29 mouse cellular contexts compared by ENCODE assay signal in genomic region chr1:186031951-186032350, GRCm38 (mm10).
DNase-seq lines count a peak whose midpoint lies in the region; ATAC-seq lines count a peak whose summit lies in the region.
"Had no signal": no experiment of that assay in that cellular context is flagged by ENCODE, and none has a peak within 500 bp of the region (broad histone marks: within the 10 kb centered on the region; RNA-seq: fewer than 3 reads in every experiment).

No protein-coding gene starts in this region.

- no peaks in the 10 kb centered on the region for H3K27me3 ChIP-seq in kidney, embryonic 15.5 days
- H3K27me3 ChIP-seq: embryonic facial prominence, embryonic 13.5 days; forebrain, embryonic 12.5 days; forebrain, embryonic 15.5 days; heart, embryonic 13.5 days had no signal

- H3K27ac ChIP-seq in kidney, embryonic 15.5 days = no peak overlapping the region
- H3K27ac ChIP-seq: embryonic facial prominence, embryonic 10.5 days; embryonic facial prominence, embryonic 13.5 days; forebrain, embryonic 12.5 days; forebrain, embryonic 15.5 days; heart, adult 2 months; heart, embryonic 10.5 days; heart, embryonic 13.5 days; hindbrain, embryonic 14.5 days; hindbrain, postnatal 0 days had no signal

- 61% methylated on average over 10 of the region's 10 CpGs for WGBS in kidney, embryonic 15.5 days

- no peak for ATAC-seq in kidney, embryonic 15.5 days (replicated peaks; ENCODE audit: low FRiP score)
- ATAC-seq: CD4-positive, CD25-positive, alpha-beta regulatory T cell, adult 4 months; forebrain, embryonic 15.5 days; hindbrain, postnatal 0 days; inflammation-experienced regulatory T-cells, adult 6 months; intestine, embryonic 16.5 days had no signal

- DNase-seq in urinary bladder, postnatal 14 days (ENCODE audit: low spot score) = peak; percentile 12
- DNase-seq in urinary bladder, postnatal 36 days (ENCODE audit: low spot score in 2 of 2) = no peak
- DNase-seq in adrenal gland, adult 18-20 months (ENCODE audit: low spot score in 2 of 2) = peak; percentile 6 to 19
- peak; percentile 28 for DNase-seq in adrenal gland, postnatal 10 days
- DNase-seq in adrenal gland, postnatal 36 days = peak; percentile 43 to 62
- no peak for DNase-seq in spleen, adult 18-20 months
- DNase-seq in frontal cortex, postnatal 14 days (ENCODE audit: low spot score in 2 of 2) = no peak
- DNase-seq: cerebellum, adult 18-20 months; cerebellum, adult 9-10 months; cerebellum, postnatal 14 days; embryo, embryonic 11 days; gastrocnemius, postnatal 10 days; gastrocnemius, postnatal 36 days; heart, adult 2 months; heart, postnatal 14 days; heart, postnatal 4 days had no signal

- H3K9ac ChIP-seq in kidney, embryonic 15.5 days = no peak overlapping the region
- H3K9ac ChIP-seq: embryonic facial prominence, embryonic 13.5 days; forebrain, embryonic 12.5 days; forebrain, embryonic 15.5 days; heart, embryonic 13.5 days; hindbrain, embryonic 14.5 days had no signal

- H3K4me1 ChIP-seq in kidney, embryonic 15.5 days = 0 out of 2 replicates have a peak, but pooled peaks cover 3% of the 10 kb centered on the region
- H3K4me1 ChIP-seq: embryonic facial prominence, embryonic 13.5 days; forebrain, embryonic 12.5 days; forebrain, embryonic 15.5 days; heart, embryonic 10.5 days; heart, embryonic 13.5 days had no signal

- no peak overlapping the region for H3K4me2 ChIP-seq in kidney, embryonic 15.5 days
- H3K4me2 ChIP-seq: embryonic facial prominence, embryonic 13.5 days; forebrain, embryonic 12.5 days; forebrain, embryonic 15.5 days; heart, embryonic 13.5 days; hindbrain, embryonic 14.5 days had no signal

- H3K9me3 ChIP-seq in kidney, embryonic 15.5 days (replicated peaks) = no peaks in the 10 kb centered on the region
- H3K9me3 ChIP-seq: embryonic facial prominence, embryonic 10.5 days; embryonic facial prominence, embryonic 13.5 days; forebrain, embryonic 12.5 days; forebrain, embryonic 15.5 days; heart, embryonic 10.5 days; heart, embryonic 13.5 days had no signal

- H3K36me3 ChIP-seq in kidney, embryonic 15.5 days = no peaks in the 10 kb centered on the region
- H3K36me3 ChIP-seq: embryonic facial prominence, embryonic 10.5 days; embryonic facial prominence, embryonic 13.5 days; forebrain, embryonic 12.5 days; forebrain, embryonic 15.5 days; heart, embryonic 10.5 days; heart, embryonic 13.5 days had no signal

- no peak overlapping the region for H3K4me3 ChIP-seq in kidney, embryonic 15.5 days (replicated peaks)
- H3K4me3 ChIP-seq: embryonic facial prominence, embryonic 10.5 days; embryonic facial prominence, embryonic 13.5 days; erythroblast, embryonic 14.5 days; forebrain, embryonic 12.5 days; forebrain, embryonic 15.5 days; heart, adult 2 months; heart, embryonic 10.5 days; heart, embryonic 13.5 days had no signal

Comparison
In these comparisons a context has a peak if more than half of its experiments do, and no peak if none do; other contexts are left out.
1. DNase-seq: peak in urinary bladder, postnatal 14 days (single experiment), adrenal gland, adult 18-20 months (2 of 2), adrenal gland, postnatal 10 days (single experiment) and adrenal gland, postnatal 36 days (2 of 2); none in urinary bladder, postnatal 36 days (0 of 2), spleen, adult 18-20 months (0 of 2) and frontal cortex, postnatal 14 days (0 of 2).